ENCODE assay signal across 9 mouse cellular contexts in genomic region chr16:33337177-33337576, GRCm38 (mm10). TPM values are rescaled to one million over a fixed set of nuclear protein-coding genes. Genes with fewer than 3 reads are reported as not detected.
A peak's percentile ranks its signal among the peaks of the same experiment; 100 is the strongest.
DNase-seq lines count a peak whose midpoint lies in the region; ATAC-seq and TF ChIP-seq lines count a peak whose summit lies in the region.
"Had no signal": no experiment of that assay in that cellular context is flagged by ENCODE, and none has a peak within 500 bp of the region (broad histone marks: within the 10 kb centered on the region; RNA-seq: fewer than 3 reads in every experiment).

No protein-coding gene starts in this region.

- H3K9ac ChIP-seq in CH12.LX (ENCODE audit: insufficient read depth, low read depth): peak overlapping the region; percentile 15; the same call in 1 of the 2 replicates
- no peak overlapping the region for H3K9ac ChIP-seq in forebrain, embryonic 16.5 days (replicated peaks; ENCODE audit: low read depth, low read length)
- H3K9ac ChIP-seq: embryonic facial prominence, embryonic 12.5 days had no signal

- H3K4me1 ChIP-seq in CH12.LX (ENCODE audit: control insufficient read depth in 1 of 2, insufficient read depth in 2 of 2): peaks cover 2 to 20% of the 10 kb centered on the region in 2 experiments; a peak in 3 of 4 replicates
- peaks cover 5% of the 10 kb centered on the region for H3K4me1 ChIP-seq in forebrain, embryonic 16.5 days (replicated peaks; ENCODE audit: control insufficient read depth, insufficient read depth, low read length)
- no peaks in the 10 kb centered on the region for H3K4me1 ChIP-seq in lung, adult 2 months (ENCODE audit: control insufficient read depth, insufficient read depth, low read length)
- peaks cover 11% of the 10 kb centered on the region for H3K4me1 ChIP-seq in olfactory bulb, adult 2 months (ENCODE audit: control insufficient read depth, insufficient read depth, low read length)

- peaks cover 5% of the 10 kb centered on the region for H3K9me3 ChIP-seq in CH12.LX (replicated peaks; ENCODE audit: low read length)
- H3K9me3 ChIP-seq in forebrain, embryonic 16.5 days (ENCODE audit: control insufficient read depth, low read length): no peaks in the 10 kb centered on the region
- H3K9me3 ChIP-seq: embryonic facial prominence, embryonic 12.5 days had no signal

- TF ChIP-seq CTCF in CH12.LX (conservative IDR thresholded peaks at IDR 0.05 in 1 of 2, IDR thresholded peaks at IDR 0.05 in 1 of 2; ENCODE audit: low read depth in 2 of 2, low read length in 2 of 2): peak; percentile 44 to 90; a peak in 3 of 4 replicates
- peak; percentile 82 for TF ChIP-seq CTCF in lung, adult 2 months (IDR thresholded peaks at IDR 0.05; ENCODE audit: insufficient read depth, low read length)
- peak; percentile 86; the same call in 1 of the 2 replicates for TF ChIP-seq CTCF in olfactory bulb, adult 2 months (IDR thresholded peaks at IDR 0.05; ENCODE audit: insufficient read depth, low read depth, low read length)

- no peaks in the 10 kb centered on the region for H3K36me3 ChIP-seq in CH12.LX (replicated peaks in 1 of 2; ENCODE audit: control insufficient read depth in 1 of 2, insufficient read depth in 1 of 2, low read length in 1 of 2)
- no peaks in the 10 kb centered on the region for H3K36me3 ChIP-seq in forebrain, embryonic 16.5 days (ENCODE audit: control insufficient read depth, insufficient read depth)
- H3K36me3 ChIP-seq: embryonic facial prominence, embryonic 12.5 days had no signal

- no peaks in the 10 kb centered on the region for H3K79me2 ChIP-seq in CH12.LX (replicated peaks; ENCODE audit: control insufficient read depth, extremely low read depth, insufficient read depth, poor library complexity, severe bottlenecking)

- peak overlapping the region in 1 of 3 experiments; percentile 31 for H3K4me3 ChIP-seq in CH12.LX (replicated peaks in 1 of 3; ENCODE audit: low read depth in 2 of 3, low read length in 2 of 3, poor library complexity in 1 of 3)
- no peak overlapping the region for H3K4me3 ChIP-seq in forebrain, embryonic 16.5 days (replicated peaks; ENCODE audit: low read length)
- peak overlapping the region; percentile 0 for H3K4me3 ChIP-seq in lung, adult 2 months (replicated peaks; ENCODE audit: extremely low read depth, low read depth, low read length)
- H3K4me3 ChIP-seq in olfactory bulb, adult 2 months (ENCODE audit: insufficient read depth, low read depth, low read length): peak overlapping the region; percentile 13; the same call in 1 of the 2 replicates
- H3K4me3 ChIP-seq: embryonic facial prominence, embryonic 12.5 days had no signal

- peak; percentile 98 for ATAC-seq in cerebellum, adult (ENCODE audit: insufficient number of reproducible peaks, low FRiP score, low TSS enrichment)
- peak; percentile 67 for ATAC-seq in forebrain, embryonic 16.5 days

- intact Hi-C loops in heart, postnatal 14 days (cut with DNase I): loop anchor here (2.0 kb wide), 1 partner anchor 404 kb away; no protein-coding TSS in a partner anchor

- peak; percentile 60 for TF ChIP-seq RAD21 in CH12.LX (IDR thresholded peaks at IDR 0.05; ENCODE audit: low read depth, low read length)

- peaks cover 2% of the 10 kb centered on the region for H3K27me3 ChIP-seq in CH12.LX (replicated peaks)
- H3K27me3 ChIP-seq in forebrain, embryonic 16.5 days (replicated peaks; ENCODE audit: control insufficient read depth, insufficient read depth, low read length): no peaks in the 10 kb centered on the region
- H3K27me3 ChIP-seq: embryonic facial prominence, embryonic 12.5 days had no signal

- peak; percentile 80 for DNase-seq in CH12.LX (ENCODE audit: extremely low read depth)
- peak; percentile 71 to 82 for DNase-seq in heart, postnatal 14 days
- peak; percentile 42 for DNase-seq in large intestine, adult 2 months (ENCODE audit: low read depth, low spot score)
- DNase-seq in lung, adult 2 months: peak; percentile 67
- DNase-seq in thymus, adult 18-20 months: peak; percentile 60 to 70

- H3K4me2 ChIP-seq in CH12.LX (ENCODE audit: insufficient read depth, low read depth, poor library complexity, severe bottlenecking): peak overlapping the region; percentile 48
- 0 out of 2 replicates have a peak overlapping the region, but pooled peaks have one; percentile 14 for H3K4me2 ChIP-seq in forebrain, embryonic 16.5 days (ENCODE audit: low read length)
- H3K4me2 ChIP-seq: embryonic facial prominence, embryonic 12.5 days had no signal

- no peak overlapping the region for H3K27ac ChIP-seq in CH12.LX (ENCODE audit: insufficient read depth, low read depth)
- no peak overlapping the region for H3K27ac ChIP-seq in forebrain, embryonic 16.5 days (ENCODE audit: low read length)
- H3K27ac ChIP-seq in olfactory bulb, adult 2 months (ENCODE audit: insufficient read depth, low read depth, low read length): no peak overlapping the region
- H3K27ac ChIP-seq: embryonic facial prominence, embryonic 12.5 days had no signal

- dilution Hi-C loops in CH12.LX (cut with MboI; ENCODE audit: extremely low pct_ligation_motif_present, extremely low pct_unique_long_range_greater_than_20kb, low sequenced_read_pairs): no loop called here

- no peak for TF ChIP-seq EP300 in CH12.LX (IDR thresholded peaks at IDR 0.05; ENCODE audit: low read length)

- TF ChIP-seq POLR2A in CH12.LX (IDR thresholded peaks at IDR 0.05; ENCODE audit: low read depth, low read length): no peak
- no peak for TF ChIP-seq POLR2A in lung, adult 2 months (IDR thresholded peaks at IDR 0.05; ENCODE audit: borderline replicate concordance, extremely low read depth, low read depth, low read length)
- no peak for TF ChIP-seq POLR2A in olfactory bulb, adult 2 months (IDR thresholded peaks at IDR 0.05; ENCODE audit: insufficient read depth, low read depth, low read length)

- WGBS in forebrain, embryonic 16.5 days: 15% methylated on average over 8 of the region's 8 CpGs
- WGBS in large intestine, adult 2 months: under 1% methylated on average over 8 of the region's 8 CpGs
- 6% methylated on average over 8 of the region's 8 CpGs for WGBS in lung, adult 2 months
- WGBS in olfactory bulb, adult 2 months: 9% methylated on average over 8 of the region's 8 CpGs

- in situ Hi-C loops in CH12.LX (cut with MboI; ENCODE audit: low pct_ligation_motif_present, low pct_unique_long_range_greater_than_20kb, low sequenced_read_pairs): no loop called here

TF ChIP-seq in CH12.LX, 34 proteins besides CTCF, POLR2A, EP300 and RAD21:
- 0 out of 2 replicates have a peak, but pooled peaks have one; percentile 41 for TF ChIP-seq TCF12 (IDR thresholded peaks at IDR 0.05; ENCODE audit: low read depth, low read length)
- no peak for TF ChIP-seq USF1 (IDR thresholded peaks at IDR 0.05; ENCODE audit: low read depth, low read length)
- peak; percentile 70; the same call in 1 of the 2 replicates for TF ChIP-seq SIN3A (IDR thresholded peaks at IDR 0.05; ENCODE audit: low read length)
- TF ChIP-seq JUND (conservative IDR thresholded peaks at IDR 0.05; ENCODE audit: low read depth, low read length): peak; percentile 95
- TF ChIP-seq GABPA (IDR thresholded peaks at IDR 0.05; ENCODE audit: insufficient replicate concordance, low read depth, low read length): no peak
- TF ChIP-seq ELF1 (IDR thresholded peaks at IDR 0.05; ENCODE audit: low read depth, low read length): no peak
- peak; percentile 95 for TF ChIP-seq JUN (IDR thresholded peaks at IDR 0.05; ENCODE audit: insufficient read depth, low read depth, low read length)
- TF ChIP-seq SMC3 (IDR thresholded peaks at IDR 0.05; ENCODE audit: low read depth, low read length): peak; percentile 92
- peak; percentile 62 for TF ChIP-seq IRF4 (IDR thresholded peaks at IDR 0.05; ENCODE audit: low read depth, low read length)
- 0 out of 2 replicates have a peak, but pooled peaks have one; percentile 24 for TF ChIP-seq MAX (IDR thresholded peaks at IDR 0.05; ENCODE audit: low read length)
- 0 out of 2 replicates have a peak, but pooled peaks have one; percentile 52 for TF ChIP-seq MYC (IDR thresholded peaks at IDR 0.05; ENCODE audit: low read depth, low read length)
- no peak for TF ChIP-seq POLR2AphosphoS2 (IDR thresholded peaks at IDR 0.05; ENCODE audit: low read depth, low read length)
- TF ChIP-seq NELFE (IDR thresholded peaks at IDR 0.05; ENCODE audit: low read depth, low read length): no peak
- TF ChIP-seq ZC3H11A (IDR thresholded peaks at IDR 0.05; ENCODE audit: low read depth, low read length): peak; percentile 27; the same call in 1 of the 2 replicates
TF ChIP-seq in CH12.LX: peak in this region for 9.

RNA-seq across cellular contexts. Expression of gene Zfp148, which starts 43.5 kb away (rescaled TPM):
- total RNA-seq in CH12.LX (2012; rRNA removed): 19.5 and 23.2 TPM in 2 replicates
- 28.6 and 30.4 TPM in 2 replicates for total RNA-seq in CH12.LX (2014; rRNA removed)
- 36.6 and 39.9 TPM in 2 replicates for polyA plus RNA-seq in CH12.LX (2012; ENCODE audit: insufficient read length, low read depth)
- polyA plus RNA-seq in forebrain, embryonic 16.5 days (2015; fragmentation: Nextera tagmentation; extraction: Ambion mirVana): 78.9 and 92.8 TPM in 2 replicates
- total RNA-seq in heart, postnatal 14 days (2021): 10 to 100 TPM; 46.5 to 48.6 TPM
- 6.5 and 11.7 TPM in 2 replicates for polyA plus RNA-seq in large intestine, adult 2 months (2012; rRNA removed)
- 6.2 and 9.1 TPM in 2 replicates for polyA plus RNA-seq in lung, adult 2 months (2012; rRNA removed)
- polyA plus RNA-seq in olfactory bulb, adult 2 months (2012; ENCODE audit: insufficient read depth, insufficient read length, low replicate concordance, missing spikeins): 48.4 and 83.8 TPM in 2 replicates
